Mouse (Mus musculus) neural tube, embryonic 15.5 days (tissue): ENCODE data around the gene Ntng1. TPM values are rescaled to one million over a fixed set of nuclear protein-coding genes. Genes with fewer than 3 reads are reported as not detected.

Experiments used
- ATAC-seq: fragments of 200-750 bp; cut with Nextera tagmentation; 2 replicates; pipeline ENCODE4 v1.8.0; 2017; ENCODE audit warnings: mild to moderate bottlenecking, moderate TSS enrichment, moderate library complexity; ENCODE audit not compliant: low FRiP score
- H3K27ac ChIP-seq: fragments of 300-500 bp; sonication (generic); replicated peaks from 2 replicates; pipeline ENCODE4 v1.5.1; 2015; ENCODE audit warnings: mild to moderate bottlenecking, inconsistent platforms
- H3K27me3 ChIP-seq: fragments of 300-500 bp; sonication (generic); replicated peaks from 2 replicates; pipeline ENCODE4 v1.6.1; 2015; ENCODE audit warnings: inconsistent platforms
- H3K36me3 ChIP-seq: fragments of 300-500 bp; sonication (generic); 2 replicates; pipeline ENCODE4 v1.6.1; 2015; ENCODE audit warnings: inconsistent platforms
- H3K4me1 ChIP-seq: fragments of 300-500 bp; sonication (generic); 2 replicates; pipeline ENCODE4 v1.6.1; 2015; ENCODE audit warnings: inconsistent platforms
- H3K4me2 ChIP-seq: fragments of 300-500 bp; sonication (generic); 2 replicates; pipeline ENCODE4 v1.6.1; 2015; ENCODE audit warnings: inconsistent platforms, mild to moderate bottlenecking, moderate library complexity
- H3K4me3 ChIP-seq: fragments of 300-500 bp; sonication (generic); replicated peaks from 2 replicates; pipeline ENCODE4 v1.5.1; 2015; ENCODE audit warnings: mild to moderate bottlenecking, inconsistent platforms
- H3K9ac ChIP-seq: fragments of 300-500 bp; sonication (generic); replicated peaks from 2 replicates; pipeline ENCODE4 v1.6.1; 2015; ENCODE audit warnings: mild to moderate bottlenecking, inconsistent platforms
- H3K9me3 ChIP-seq: fragments of 300-500 bp; sonication (generic); replicated peaks from 2 replicates; pipeline ENCODE4 v1.6.1; 2016; ENCODE audit warnings: inconsistent platforms
- WGBS: fragments of 180-500 bp; shearing (Covaris S2); methylation state at CpG from one replicate; pipeline ENCODE4 v1.1.7; 2015; ENCODE audit warnings: mixed read lengths; 5-methylcytosine and 5-hydroxymethylcytosine counted together
- polyA plus RNA-seq: library from polyadenylated mRNA; unstranded; fragments of >200 nt; fragmentation: Nextera tagmentation; extraction: Ambion mirVana; gene quantifications from 2 replicates; pipeline ENCODE4 v1.2.1, GENCODE M21; 2015

Ntng1 gene
- polyA plus RNA-seq, 1 experiment from 2014 or later = 25.4 TPM

- Histone ChIP-seq H3K4me1 (peaks cover 11% of the 10 kb centered on the region), H3K9ac (peak overlapping the region; percentile 28; the same call in 1 of the 2 replicates), H3K4me3 (peak overlapping the region; percentile 30), H3K27me3 (no peaks in the 10 kb centered on the region), H3K4me2 (peak overlapping the region; percentile 51), H3K27ac (peak overlapping the region; percentile 56; the same call in 1 of the 2 replicates), H3K36me3 (no peaks in the 10 kb centered on the region), H3K9me3 (no peaks in the 10 kb centered on the region)
- 26% methylated on average over 18 of the region's 18 CpGs for WGBS
- peak; percentile 78 for ATAC-seq
Measured at GRCm38 (mm10) chr3:110131043-110131891, 12.5 kb downstream of the Ntng1 start.

GRCm38 (mm10) chr3:110129607-110130006, 14.2 kb downstream of the Ntng1 start:
- no peak overlapping the region for H3K4me2 ChIP-seq
- no peak overlapping the region for H3K27ac ChIP-seq
- no peaks in the 10 kb centered on the region for H3K27me3 ChIP-seq
- no peak for ATAC-seq
- 71% methylated on average over 6 of the region's 6 CpGs for WGBS
- H3K36me3 ChIP-seq = no peaks in the 10 kb centered on the region
- H3K4me3 ChIP-seq = no peak overlapping the region
- no peaks in the 10 kb centered on the region for H3K9me3 ChIP-seq
- no peak overlapping the region for H3K9ac ChIP-seq
- H3K4me1 ChIP-seq = peaks cover 11% of the 10 kb centered on the region

- Histone ChIP-seq H3K4me1 (no peaks in the 10 kb centered on the region), H3K9me3 (no peaks in the 10 kb centered on the region), H3K27me3 (no peaks in the 10 kb centered on the region), H3K36me3 (no peaks in the 10 kb centered on the region), H3K4me2 (no peak overlapping the region), H3K9ac (no peak overlapping the region), H3K27ac (no peak overlapping the region), H3K4me3 (no peak overlapping the region)
- ATAC-seq = no peak
- 28% methylated on average over 2 of the region's 2 CpGs for WGBS
Measured at GRCm38 (mm10) chr3:110105982-110106381, 37.8 kb downstream of the Ntng1 start.

GRCm38 (mm10) chr3:110094407-110094806, 49.4 kb downstream of the Ntng1 start:
- WGBS = 76% methylated on average over 2 of the region's 2 CpGs
- H3K4me2 ChIP-seq = no peak overlapping the region
- H3K27me3 ChIP-seq = no peaks in the 10 kb centered on the region
- H3K36me3 ChIP-seq = no peaks in the 10 kb centered on the region
- no peak overlapping the region for H3K27ac ChIP-seq
- no peak overlapping the region for H3K9ac ChIP-seq
- no peak for ATAC-seq
- no peaks in the 10 kb centered on the region for H3K4me1 ChIP-seq
- H3K4me3 ChIP-seq = no peak overlapping the region
- H3K9me3 ChIP-seq = no peaks in the 10 kb centered on the region

GRCm38 (mm10) chr3:110094003-110094402, 49.8 kb downstream of the Ntng1 start:
- H3K4me2 ChIP-seq = no peak overlapping the region
- ATAC-seq = no peak
- no peak overlapping the region for H3K27ac ChIP-seq
- H3K4me3 ChIP-seq = no peak overlapping the region
- no peak overlapping the region for H3K9ac ChIP-seq
- no peaks in the 10 kb centered on the region for H3K4me1 ChIP-seq
- no peaks in the 10 kb centered on the region for H3K36me3 ChIP-seq
- WGBS = 54% methylated on average over 3 of the region's 3 CpGs
- H3K27me3 ChIP-seq = no peaks in the 10 kb centered on the region
- no peaks in the 10 kb centered on the region for H3K9me3 ChIP-seq

- ATAC-seq = no peak
- WGBS = 69% methylated on average over 3 of the region's 3 CpGs
Measured at GRCm38 (mm10) chr3:110092521-110092920, 51.3 kb downstream of the Ntng1 start.

GRCm38 (mm10) chr3:110087189-110087588, 56.6 kb downstream of the Ntng1 start:
- Histone ChIP-seq H3K4me3 (no peak overlapping the region), H3K4me1 (peaks cover 4% of the 10 kb centered on the region; the same call in 1 of the 2 replicates), H3K4me2 (no peak overlapping the region), H3K36me3 (no peaks in the 10 kb centered on the region), H3K27ac (no peak overlapping the region), H3K9ac (no peak overlapping the region), H3K9me3 (no peaks in the 10 kb centered on the region), H3K27me3 (no peaks in the 10 kb centered on the region)
- ATAC-seq = peak; percentile 28; the same call in 1 of the 2 replicates
- WGBS = 86% methylated on average over 6 of the region's 6 CpGs

More at GRCm38 (mm10) chr3:110092521-110092920, 51.3 kb downstream of the Ntng1 start:
- Histone ChIP-seq H3K9me3 (no peaks in the 10 kb centered on the region), H3K4me2 (no peak overlapping the region), H3K27ac (no peak overlapping the region), H3K36me3 (no peaks in the 10 kb centered on the region), H3K27me3 (no peaks in the 10 kb centered on the region), H3K4me1 (no peaks in the 10 kb centered on the region), H3K4me3 (no peak overlapping the region), H3K9ac (no peak overlapping the region)

- H3K4me3 ChIP-seq = no peak overlapping the region
- no peak overlapping the region for H3K4me2 ChIP-seq
- no peak for ATAC-seq
- H3K9ac ChIP-seq = no peak overlapping the region
- H3K27me3 ChIP-seq = no peaks in the 10 kb centered on the region
- H3K36me3 ChIP-seq = no peaks in the 10 kb centered on the region
- no peak overlapping the region for H3K27ac ChIP-seq
- no peaks in the 10 kb centered on the region for H3K9me3 ChIP-seq
- 40% methylated on average over 2 of the region's 2 CpGs for WGBS
- H3K4me1 ChIP-seq = peaks cover 4% of the 10 kb centered on the region; the same call in 1 of the 2 replicates
Measured at GRCm38 (mm10) chr3:110085336-110085735, 58.5 kb downstream of the Ntng1 start.

- Histone ChIP-seq H3K36me3 (no peaks in the 10 kb centered on the region), H3K27me3 (no peaks in the 10 kb centered on the region), H3K4me3 (no peak overlapping the region), H3K9ac (no peak overlapping the region), H3K4me2 (no peak overlapping the region), H3K27ac (no peak overlapping the region), H3K9me3 (no peaks in the 10 kb centered on the region), H3K4me1 (no peaks in the 10 kb centered on the region)
- no peak for ATAC-seq
- WGBS = 62% methylated on average over 6 of the region's 6 CpGs
Measured at GRCm38 (mm10) chr3:110064709-110065256, 79.0 kb downstream of the Ntng1 start.

GRCm38 (mm10) chr3:110055915-110056314, 87.9 kb downstream of the Ntng1 start:
- H3K27ac ChIP-seq = no peak overlapping the region
- H3K4me1 ChIP-seq = no peaks in the 10 kb centered on the region
- no peak overlapping the region for H3K4me3 ChIP-seq
- no peaks in the 10 kb centered on the region for H3K27me3 ChIP-seq
- WGBS = 74% methylated on average over 6 of the region's 6 CpGs
- ATAC-seq = no peak
- H3K9ac ChIP-seq = no peak overlapping the region
- H3K4me2 ChIP-seq = peak overlapping the region; percentile 5; the same call in 1 of the 2 replicates
- H3K9me3 ChIP-seq = 0 out of 2 replicates have a peak, but pooled peaks cover 3% of the 10 kb centered on the region
- no peaks in the 10 kb centered on the region for H3K36me3 ChIP-seq

GRCm38 (mm10) chr3:110055433-110055832, 88.4 kb downstream of the Ntng1 start:
- no peak overlapping the region for H3K9ac ChIP-seq
- H3K4me1 ChIP-seq = no peaks in the 10 kb centered on the region
- H3K4me2 ChIP-seq = no peak overlapping the region
- ATAC-seq = no peak
- WGBS = 91% methylated on average over 6 of the region's 6 CpGs
- H3K36me3 ChIP-seq = no peaks in the 10 kb centered on the region
- H3K27me3 ChIP-seq = no peaks in the 10 kb centered on the region
- H3K9me3 ChIP-seq = 0 out of 2 replicates have a peak, but pooled peaks cover 3% of the 10 kb centered on the region
- no peak overlapping the region for H3K4me3 ChIP-seq
- no peak overlapping the region for H3K27ac ChIP-seq

GRCm38 (mm10) chr3:110054125-110054524, 89.7 kb downstream of the Ntng1 start:
- H3K4me2 ChIP-seq = no peak overlapping the region
- WGBS = 89% methylated on average over 2 of the region's 2 CpGs
- H3K9me3 ChIP-seq = 0 out of 2 replicates have a peak, but pooled peaks cover 3% of the 10 kb centered on the region
- no peak for ATAC-seq
- no peak overlapping the region for H3K9ac ChIP-seq
- H3K4me3 ChIP-seq = no peak overlapping the region
- no peaks in the 10 kb centered on the region for H3K4me1 ChIP-seq
- H3K27ac ChIP-seq = no peak overlapping the region
- H3K27me3 ChIP-seq = no peaks in the 10 kb centered on the region
- no peaks in the 10 kb centered on the region for H3K36me3 ChIP-seq
